Mouse (Mus musculus): ENCODE measurements around the gene Calml4.
A peak's percentile ranks its signal among the peaks of the same experiment; 100 is the strongest.

Calml4 gene

DNA sequence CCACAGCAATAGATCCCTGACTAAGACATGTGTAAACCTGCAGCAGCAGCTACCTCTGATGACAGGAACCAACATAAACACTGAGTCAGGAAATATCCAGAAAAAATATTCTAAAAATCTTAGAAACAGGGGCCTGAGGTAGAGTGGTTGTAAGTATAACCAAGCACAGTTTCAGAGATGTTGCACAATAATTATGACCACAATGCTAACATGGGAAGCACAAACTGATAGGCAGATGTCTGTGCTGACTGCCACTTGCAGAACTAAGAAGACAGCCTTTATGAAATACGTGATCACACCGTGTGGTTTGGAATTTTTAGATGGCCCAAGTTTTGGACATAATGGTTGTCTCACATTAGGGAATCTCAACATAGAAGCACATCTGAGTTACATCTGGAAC is 46.0 kb downstream of the Calml4 start:
- DNase-seq = peak; percentile 22

DNA sequence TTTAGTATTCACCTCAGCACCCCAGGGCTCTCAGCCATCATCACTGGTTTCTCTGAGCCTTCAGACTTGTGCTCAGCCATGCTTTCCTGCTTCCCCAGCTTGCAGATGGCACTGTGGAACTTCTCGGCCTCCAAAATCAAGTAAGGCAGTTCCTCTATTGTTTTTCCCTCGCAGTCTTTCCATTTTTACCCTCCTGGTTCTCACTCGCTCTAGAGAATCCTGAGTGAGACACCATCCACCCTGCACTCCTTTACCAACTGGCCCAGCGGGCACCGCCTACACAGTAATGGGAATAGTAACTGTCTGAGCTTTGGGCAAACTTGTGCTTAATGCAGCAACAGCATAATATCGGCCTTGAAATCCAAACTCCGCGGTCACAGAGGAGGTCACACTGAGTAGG is 47.2 kb downstream of the Calml4 start:
- no peak for DNase-seq

DNA sequence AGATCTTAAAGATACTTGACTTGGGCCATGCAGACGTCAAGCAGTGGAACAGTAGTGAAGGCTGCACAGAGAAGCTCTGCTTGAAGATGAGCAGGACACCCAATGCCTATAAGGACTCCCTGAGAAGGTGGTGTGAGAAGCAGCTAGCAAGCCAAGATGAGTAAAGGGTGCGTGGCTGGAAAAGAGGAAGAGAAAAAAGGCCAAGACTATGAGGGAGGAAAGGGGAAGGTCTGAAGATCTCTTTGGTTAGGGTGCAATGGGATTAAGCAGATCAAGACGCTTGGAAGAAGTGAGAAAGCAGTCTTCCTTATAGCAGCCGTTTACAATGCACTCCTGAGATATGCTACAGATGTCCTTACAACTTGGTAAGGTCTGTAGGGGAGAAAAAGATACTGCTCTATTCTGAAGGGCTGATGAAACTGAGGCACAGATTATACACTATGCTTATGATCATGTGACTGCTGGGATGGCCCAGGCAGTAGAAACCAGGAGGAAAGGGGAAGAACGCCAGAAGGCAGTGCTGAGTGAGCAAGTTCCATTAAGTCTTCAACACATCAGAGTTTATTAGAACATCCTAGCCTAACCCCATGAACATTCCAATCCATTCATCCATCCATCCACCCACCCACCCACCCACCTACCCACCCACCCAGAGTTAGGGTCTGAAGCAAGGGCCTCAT is 55.6 kb downstream of the Calml4 start:
- DNase-seq = peak; percentile 94

DNA sequence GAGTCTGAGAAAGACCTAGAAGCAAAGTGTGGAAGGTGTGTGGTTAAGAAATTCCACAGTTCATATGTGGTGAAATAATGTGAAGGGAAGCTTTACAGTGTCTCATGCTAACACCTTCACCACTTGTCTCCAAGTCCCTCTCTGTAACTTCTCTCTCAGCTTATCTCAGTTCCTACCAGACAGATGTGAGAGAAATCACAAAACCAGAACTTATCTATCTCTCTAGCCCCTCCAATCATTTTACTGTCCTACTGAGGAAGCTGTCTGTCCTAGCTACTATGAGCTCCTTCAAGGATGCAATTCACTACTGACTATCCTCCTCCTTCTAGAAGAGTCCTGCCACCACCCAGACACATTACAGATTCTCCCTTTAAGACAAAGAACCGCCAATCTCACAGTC is 59.2 kb downstream of the Calml4 start:
- no peak for DNase-seq

- DNase-seq = no peak
Observed at GRCm38 (mm10) chr9:62920877-62921276, 63.0 kb downstream of the Calml4 start.

- DNase-seq = no peak
Observed at GRCm38 (mm10) chr9:62924886-62925610, 67.2 kb downstream of the Calml4 start.

All from heart, adult 11 months (tissue).